Mouse (Mus musculus): ENCODE results near the gene Slc10a7. TPM values are rescaled to one million over a fixed set of nuclear protein-coding genes. Genes with fewer than 3 reads are reported as not detected.
A peak's percentile ranks its signal among the peaks of the same experiment; 100 is the strongest.

Slc10a7 gene
- polyA plus RNA-seq, 1 experiment from 2014 or later = 8.7 TPM

DNA sequence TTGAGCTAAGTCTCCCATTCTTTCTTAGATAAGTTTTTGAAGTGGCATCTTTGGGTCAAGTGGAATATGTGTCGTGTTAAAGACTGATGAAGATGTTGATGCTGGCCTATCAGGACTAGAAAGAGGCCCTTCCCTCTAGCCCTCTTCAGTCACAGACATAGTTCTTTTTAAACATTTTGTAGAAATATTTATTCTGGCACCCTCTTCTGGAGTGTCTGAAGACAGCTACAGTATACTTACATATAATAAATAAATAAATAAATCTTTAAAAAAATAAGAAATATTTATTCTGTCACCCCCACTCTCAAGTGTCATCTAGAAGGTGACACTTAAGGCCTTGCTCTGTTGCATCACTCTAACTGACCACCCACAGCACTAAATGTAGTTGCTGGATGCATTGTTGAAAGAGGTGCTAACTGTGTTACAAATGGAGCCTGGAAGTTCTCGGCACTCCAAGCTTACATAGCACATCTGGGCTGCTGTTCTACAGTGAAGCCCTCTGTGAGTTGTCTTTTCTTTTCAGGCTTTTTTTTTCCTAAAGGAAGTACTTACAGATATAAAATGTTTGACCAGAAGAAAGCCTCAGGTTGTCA is 54.4 kb downstream of the Slc10a7 start:
- no peak for ATAC-seq
- no peak overlapping the region for H3K4me3 ChIP-seq (ENCODE audit: low read length)
- WGBS = 80% methylated on average over 2 of the region's 2 CpGs
- H3K4me1 ChIP-seq (ENCODE audit: control insufficient read depth, insufficient read depth, low read depth, low read length) = no peaks in the 10 kb centered on the region
- no peak overlapping the region for H3K9ac ChIP-seq (ENCODE audit: low read depth, low read length)
- no peaks in the 10 kb centered on the region for H3K27me3 ChIP-seq (replicated peaks; ENCODE audit: control insufficient read depth, insufficient read depth, low read length)
- no peak overlapping the region for H3K4me2 ChIP-seq (ENCODE audit: low read length)
- no peaks in the 10 kb centered on the region for H3K36me3 ChIP-seq (ENCODE audit: control insufficient read depth, insufficient read depth, low read length)
- H3K9me3 ChIP-seq (ENCODE audit: control insufficient read depth, low read length) = peaks cover 2% of the 10 kb centered on the region
- no peak overlapping the region for H3K27ac ChIP-seq (ENCODE audit: low read depth, low read length)

DNA sequence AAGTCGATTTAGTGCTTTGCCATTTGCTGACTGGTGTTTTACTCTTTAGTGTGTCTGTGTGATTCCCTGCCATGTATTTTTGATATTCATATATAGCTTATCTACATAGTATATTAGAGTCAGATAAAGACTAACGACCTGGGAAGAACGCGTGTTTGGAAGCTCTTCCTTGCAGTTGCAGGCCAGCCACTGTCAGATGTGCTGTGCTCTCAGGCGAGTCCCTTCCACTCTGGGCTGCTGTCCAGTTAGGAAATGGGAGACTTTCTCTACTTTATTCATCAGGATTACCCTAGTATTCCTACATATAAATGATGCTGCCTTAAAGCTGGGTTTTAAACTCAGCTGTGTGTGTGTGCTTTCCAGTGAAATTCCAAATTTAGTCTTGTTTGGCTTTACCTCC is 55.1 kb downstream of the Slc10a7 start:
- H3K9me3 ChIP-seq (ENCODE audit: control insufficient read depth, low read length) = peaks cover 2% of the 10 kb centered on the region
- no peak overlapping the region for H3K27ac ChIP-seq (ENCODE audit: low read depth, low read length)
- no peaks in the 10 kb centered on the region for H3K36me3 ChIP-seq (ENCODE audit: control insufficient read depth, insufficient read depth, low read length)
- H3K9ac ChIP-seq (ENCODE audit: low read depth, low read length) = no peak overlapping the region
- ATAC-seq = no peak
- no peak overlapping the region for H3K4me2 ChIP-seq (ENCODE audit: low read length)
- H3K4me1 ChIP-seq (ENCODE audit: control insufficient read depth, insufficient read depth, low read depth, low read length) = no peaks in the 10 kb centered on the region
- 85% methylated on average over 5 of the region's 5 CpGs for WGBS
- H3K27me3 ChIP-seq (replicated peaks; ENCODE audit: control insufficient read depth, insufficient read depth, low read length) = no peaks in the 10 kb centered on the region
- H3K4me3 ChIP-seq (ENCODE audit: low read length) = no peak overlapping the region

DNA sequence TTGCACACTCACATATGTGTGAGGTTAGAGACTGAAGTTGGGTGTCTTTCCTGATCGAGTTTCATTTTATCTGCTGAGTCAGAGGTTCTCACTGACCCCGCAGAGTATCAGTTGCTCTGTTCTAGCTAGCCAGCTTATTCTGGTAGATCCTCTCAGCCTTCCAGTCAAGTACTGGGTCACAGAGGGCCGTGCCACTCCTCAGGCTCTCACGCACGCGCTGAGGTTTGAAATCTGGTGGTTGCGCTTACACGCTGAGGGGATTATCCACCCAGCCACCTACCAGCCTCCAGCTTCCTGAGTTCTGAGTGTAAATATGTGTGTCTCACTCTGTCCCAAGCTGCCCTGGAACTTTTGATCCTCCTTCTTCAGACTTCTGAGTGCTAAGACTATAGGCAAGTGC is 59.0 kb downstream of the Slc10a7 start:
- Histone ChIP-seq H3K27ac (ENCODE audit: low read depth, low read length) (no peak overlapping the region), H3K9ac (ENCODE audit: low read depth, low read length) (no peak overlapping the region), H3K9me3 (ENCODE audit: control insufficient read depth, low read length) (no peaks in the 10 kb centered on the region), H3K27me3 (replicated peaks; ENCODE audit: control insufficient read depth, insufficient read depth, low read length) (no peaks in the 10 kb centered on the region), H3K4me2 (ENCODE audit: low read length) (no peak overlapping the region), H3K4me3 (ENCODE audit: low read length) (no peak overlapping the region), H3K36me3 (ENCODE audit: control insufficient read depth, insufficient read depth, low read length) (no peaks in the 10 kb centered on the region), H3K4me1 (ENCODE audit: control insufficient read depth, insufficient read depth, low read depth, low read length) (peaks cover 3% of the 10 kb centered on the region; the same call in 1 of the 2 replicates)
- no peak for ATAC-seq
- 83% methylated on average over 8 of the region's 8 CpGs for WGBS

DNA sequence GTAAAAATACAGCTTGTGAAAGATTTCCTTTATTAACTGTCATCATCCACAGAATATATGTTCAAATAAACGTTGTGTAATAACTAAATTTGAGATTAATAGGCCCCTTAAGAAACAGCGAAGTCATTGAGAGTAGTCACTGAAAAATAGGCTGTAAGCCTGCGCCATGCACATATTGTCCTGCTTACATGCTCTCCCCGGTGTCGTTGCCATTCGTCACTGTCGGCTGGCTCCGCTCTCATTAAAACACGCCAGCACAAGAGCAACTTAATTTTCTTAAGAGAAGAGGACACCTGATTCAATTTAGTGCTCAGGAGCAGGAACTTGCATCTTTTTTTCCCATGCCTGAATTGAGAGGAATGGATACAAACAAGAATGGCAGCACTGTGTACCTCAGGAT is 62.4 kb downstream of the Slc10a7 start:
- H3K4me1 ChIP-seq (ENCODE audit: control insufficient read depth, insufficient read depth, low read depth, low read length) = peaks cover 3% of the 10 kb centered on the region; the same call in 1 of the 2 replicates
- H3K4me3 ChIP-seq (ENCODE audit: low read length) = no peak overlapping the region
- no peaks in the 10 kb centered on the region for H3K9me3 ChIP-seq (ENCODE audit: control insufficient read depth, low read length)
- 36% methylated on average over 9 of the region's 9 CpGs for WGBS
- H3K27me3 ChIP-seq (replicated peaks; ENCODE audit: control insufficient read depth, insufficient read depth, low read length) = no peaks in the 10 kb centered on the region
- H3K4me2 ChIP-seq (ENCODE audit: low read length) = peak overlapping the region; percentile 10; the same call in 1 of the 2 replicates
- no peak overlapping the region for H3K9ac ChIP-seq (ENCODE audit: low read depth, low read length)
- ATAC-seq = peak; percentile 67
- no peaks in the 10 kb centered on the region for H3K36me3 ChIP-seq (ENCODE audit: control insufficient read depth, insufficient read depth, low read length)
- H3K27ac ChIP-seq (ENCODE audit: low read depth, low read length) = no peak overlapping the region

DNA sequence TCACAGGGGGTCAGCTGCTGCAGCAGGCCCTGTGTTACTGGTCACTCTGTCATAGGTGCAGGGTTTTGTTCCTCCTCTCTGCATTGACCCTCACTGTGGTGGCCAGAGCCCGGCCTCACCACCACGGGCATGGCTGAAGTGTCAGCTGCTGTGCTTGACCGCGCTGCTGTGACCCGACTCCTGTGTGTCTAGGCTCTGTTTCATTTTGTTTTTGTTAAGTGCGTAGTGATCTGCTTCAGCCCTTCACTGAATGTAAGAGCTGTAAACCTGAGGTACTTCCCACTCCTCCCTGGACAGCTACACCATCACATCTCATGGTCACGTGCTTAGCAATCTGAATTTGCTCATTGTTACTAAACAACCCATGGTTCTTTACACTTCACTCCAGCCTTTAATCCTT is 65.1 kb downstream of the Slc10a7 start:
- H3K9ac ChIP-seq (ENCODE audit: low read depth, low read length) = no peak overlapping the region
- H3K4me2 ChIP-seq (ENCODE audit: low read length) = no peak overlapping the region
- H3K27me3 ChIP-seq (replicated peaks; ENCODE audit: control insufficient read depth, insufficient read depth, low read length) = no peaks in the 10 kb centered on the region
- ATAC-seq = no peak
- peaks cover 7% of the 10 kb centered on the region for H3K4me1 ChIP-seq (ENCODE audit: control insufficient read depth, insufficient read depth, low read depth, low read length)
- 93% methylated on average over 7 of the region's 7 CpGs for WGBS
- H3K9me3 ChIP-seq (ENCODE audit: control insufficient read depth, low read length) = no peaks in the 10 kb centered on the region
- H3K4me3 ChIP-seq (ENCODE audit: low read length) = no peak overlapping the region
- H3K27ac ChIP-seq (ENCODE audit: low read depth, low read length) = no peak overlapping the region
- H3K36me3 ChIP-seq (ENCODE audit: control insufficient read depth, insufficient read depth, low read length) = no peaks in the 10 kb centered on the region

DNA sequence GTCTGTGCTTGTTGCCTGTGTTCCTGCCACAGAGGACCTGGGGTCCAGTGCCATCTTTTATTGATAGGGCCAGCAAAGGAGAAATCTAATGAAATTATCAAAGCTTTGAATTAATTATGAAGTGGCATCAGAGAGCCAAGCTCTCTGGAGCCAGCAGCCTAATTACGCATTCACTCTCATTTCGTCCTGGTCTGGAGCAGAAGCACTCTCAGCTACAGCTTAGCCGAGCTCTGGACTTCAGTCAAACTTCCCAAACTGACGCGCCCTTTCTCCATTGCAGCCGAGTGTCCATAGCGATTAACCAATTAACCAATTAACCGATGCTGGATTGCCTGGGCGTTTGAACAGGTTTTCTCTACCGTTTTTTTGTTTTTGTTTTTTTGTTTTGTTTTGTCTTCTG is 68.4 kb downstream of the Slc10a7 start:
- Histone ChIP-seq H3K4me1 (ENCODE audit: control insufficient read depth, insufficient read depth, low read depth, low read length) (peaks cover 4% of the 10 kb centered on the region), H3K4me3 (ENCODE audit: low read length) (no peak overlapping the region), H3K9me3 (ENCODE audit: control insufficient read depth, low read length) (no peaks in the 10 kb centered on the region), H3K4me2 (ENCODE audit: low read length) (no peak overlapping the region), H3K9ac (ENCODE audit: low read depth, low read length) (no peak overlapping the region), H3K36me3 (ENCODE audit: control insufficient read depth, insufficient read depth, low read length) (no peaks in the 10 kb centered on the region), H3K27ac (ENCODE audit: low read depth, low read length) (no peak overlapping the region), H3K27me3 (replicated peaks; ENCODE audit: control insufficient read depth, insufficient read depth, low read length) (no peaks in the 10 kb centered on the region)
- WGBS = 27% methylated on average over 10 of the region's 10 CpGs
- ATAC-seq = no peak

DNA sequence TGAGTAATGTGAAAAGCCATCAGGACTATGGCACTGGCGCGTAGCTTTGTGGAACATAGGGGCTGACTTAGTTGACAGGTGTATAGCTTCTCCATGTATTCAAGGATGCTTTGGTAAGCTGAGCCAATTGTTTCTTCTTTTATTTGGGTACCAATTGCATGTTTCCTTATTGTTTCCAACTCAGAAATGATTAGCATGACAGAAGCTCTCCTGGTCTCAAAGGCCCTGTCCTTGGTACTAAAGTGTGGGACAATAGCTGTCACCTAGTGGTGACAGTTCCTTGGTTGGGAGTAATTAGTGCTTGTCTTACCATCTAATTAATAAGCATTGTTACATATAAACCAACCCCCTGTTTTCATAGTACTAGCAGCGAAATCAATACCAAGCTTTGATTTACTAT is 68.9 kb downstream of the Slc10a7 start:
- H3K9me3 ChIP-seq (ENCODE audit: control insufficient read depth, low read length) = no peaks in the 10 kb centered on the region
- no peak overlapping the region for H3K9ac ChIP-seq (ENCODE audit: low read depth, low read length)
- H3K27me3 ChIP-seq (replicated peaks; ENCODE audit: control insufficient read depth, insufficient read depth, low read length) = no peaks in the 10 kb centered on the region
- no peak overlapping the region for H3K4me2 ChIP-seq (ENCODE audit: low read length)
- peaks cover 4% of the 10 kb centered on the region for H3K4me1 ChIP-seq (ENCODE audit: control insufficient read depth, insufficient read depth, low read depth, low read length)
- ATAC-seq = no peak
- no peaks in the 10 kb centered on the region for H3K36me3 ChIP-seq (ENCODE audit: control insufficient read depth, insufficient read depth, low read length)
- no peak overlapping the region for H3K27ac ChIP-seq (ENCODE audit: low read depth, low read length)
- H3K4me3 ChIP-seq (ENCODE audit: low read length) = no peak overlapping the region
- 22% methylated on average over 3 of the region's 3 CpGs for WGBS

DNA sequence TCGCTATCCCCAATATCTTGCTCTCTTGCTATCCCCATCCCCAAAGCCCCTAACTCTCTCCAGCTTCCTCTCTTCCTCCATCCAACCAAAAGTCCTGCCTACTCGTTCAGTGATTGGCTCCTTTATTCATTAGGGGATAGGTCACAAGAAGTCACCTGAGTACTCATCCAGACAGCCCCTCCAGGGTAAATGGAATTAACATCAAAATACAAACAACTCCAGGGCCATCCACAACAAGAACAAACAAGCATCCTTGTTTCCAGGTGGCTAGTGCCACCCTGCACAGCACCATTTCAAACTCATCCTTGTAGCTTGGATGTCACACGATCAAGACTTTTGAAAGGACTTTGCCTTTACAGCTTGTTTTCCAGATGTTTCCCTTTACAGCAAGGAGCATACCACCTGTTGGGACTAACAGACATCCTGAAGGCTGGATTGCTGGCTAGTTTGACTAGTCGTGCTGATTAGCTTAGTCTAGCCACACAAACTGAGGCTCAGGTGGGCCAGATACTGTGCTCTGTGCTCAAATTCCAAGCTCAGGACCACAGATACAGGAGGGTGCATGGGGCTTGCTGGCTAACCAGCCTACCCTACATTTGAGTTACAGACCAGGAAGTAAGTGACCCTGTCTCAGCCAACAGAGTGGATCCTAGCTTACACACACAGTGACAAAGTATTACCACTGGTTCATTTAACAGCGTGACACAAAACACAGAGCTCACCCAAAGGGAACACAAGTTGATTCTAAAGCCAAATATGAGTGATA is 75.0 kb downstream of the Slc10a7 start:
- H3K9ac ChIP-seq (ENCODE audit: low read depth, low read length) = no peak overlapping the region
- H3K9me3 ChIP-seq (ENCODE audit: control insufficient read depth, low read length) = no peaks in the 10 kb centered on the region
- ATAC-seq = no peak
- H3K4me3 ChIP-seq (ENCODE audit: low read length) = no peak overlapping the region
- H3K4me2 ChIP-seq (ENCODE audit: low read length) = no peak overlapping the region
- no peaks in the 10 kb centered on the region for H3K36me3 ChIP-seq (ENCODE audit: control insufficient read depth, insufficient read depth, low read length)
- no peak overlapping the region for H3K27ac ChIP-seq (ENCODE audit: low read depth, low read length)
- 75% methylated on average over 5 of the region's 5 CpGs for WGBS
- H3K4me1 ChIP-seq (ENCODE audit: control insufficient read depth, insufficient read depth, low read depth, low read length) = no peaks in the 10 kb centered on the region
- no peaks in the 10 kb centered on the region for H3K27me3 ChIP-seq (replicated peaks; ENCODE audit: control insufficient read depth, insufficient read depth, low read length)

DNA sequence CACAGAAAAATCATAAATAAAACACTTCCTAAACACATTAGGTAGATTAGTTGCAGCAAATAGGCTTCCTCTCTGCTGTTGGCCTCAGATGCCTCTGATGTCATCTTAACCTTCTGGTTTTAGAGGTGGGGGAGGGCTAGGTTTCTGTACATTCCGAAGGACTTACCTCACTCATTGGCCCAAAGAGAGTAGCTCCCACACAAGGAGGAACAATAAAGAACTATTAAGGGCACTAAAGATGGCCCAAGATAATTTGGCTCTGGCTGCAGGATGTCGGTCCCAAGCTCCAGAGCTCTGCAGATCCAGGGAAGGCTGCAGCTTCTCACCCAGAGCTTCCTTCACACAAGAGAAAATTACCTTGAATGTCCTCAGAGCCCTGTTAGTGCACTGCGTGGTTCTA is 75.7 kb downstream of the Slc10a7 start:
- H3K27ac ChIP-seq (ENCODE audit: low read depth, low read length) = no peak overlapping the region
- WGBS = 72% methylated on average over 3 of the region's 3 CpGs
- H3K36me3 ChIP-seq (ENCODE audit: control insufficient read depth, insufficient read depth, low read length) = no peaks in the 10 kb centered on the region

More for the DNA sequence above, 75.7 kb downstream of the Slc10a7 start:
- Histone ChIP-seq H3K9me3 (ENCODE audit: control insufficient read depth, low read length) (no peaks in the 10 kb centered on the region), H3K4me3 (ENCODE audit: low read length) (no peak overlapping the region), H3K27me3 (replicated peaks; ENCODE audit: control insufficient read depth, insufficient read depth, low read length) (no peaks in the 10 kb centered on the region), H3K9ac (ENCODE audit: low read depth, low read length) (no peak overlapping the region), H3K4me1 (ENCODE audit: control insufficient read depth, insufficient read depth, low read depth, low read length) (no peaks in the 10 kb centered on the region), H3K4me2 (ENCODE audit: low read length) (no peak overlapping the region)
- no peak for ATAC-seq

Measured in hindbrain, embryonic 16.5 days (tissue).